Mouse (Mus musculus) midbrain, postnatal 0 days (tissue): ENCODE results near the gene Xpr1. TPM values are rescaled to one million over a fixed set of nuclear protein-coding genes. Genes with fewer than 3 reads are reported as not detected.
A peak's percentile ranks its signal among the peaks of the same experiment; 100 is the strongest.

Source experiments
- ATAC-seq: fragments of 200-750 bp; cut with Nextera tagmentation; 2 replicates; pipeline ENCODE4 v1.8.0; 2017; ENCODE audit warnings: moderate number of reproducible peaks, mild to moderate bottlenecking, moderate TSS enrichment, moderate library complexity; ENCODE audit not compliant: low FRiP score
- DNase-seq: peaks from one replicate; pipeline ENCODE4 v3.0.0-alpha.2; 2015; ENCODE audit warnings: low spot score
- H3K27ac ChIP-seq: fragments of 300-500 bp; sonication (generic); 2 replicates; pipeline ENCODE4 v1.5.1; 2014; ENCODE audit warnings: low read depth, mild to moderate bottlenecking, low read length, mixed read lengths
- H3K27me3 ChIP-seq: fragments of 300-500 bp; sonication (generic); 2 replicates; pipeline ENCODE4 v1.6.1; 2014; ENCODE audit warnings: low read length, control low read depth, mixed read lengths; ENCODE audit not compliant: insufficient read depth
- H3K36me3 ChIP-seq: fragments of 300-500 bp; sonication (generic); 2 replicates; pipeline ENCODE4 v1.6.1; 2014; ENCODE audit warnings: low read length, control low read depth, mixed read lengths; ENCODE audit not compliant: insufficient read depth
- H3K4me1 ChIP-seq: fragments of 300-500 bp; sonication (generic); 2 replicates; pipeline ENCODE4 v1.6.1; 2014; ENCODE audit warnings: mild to moderate bottlenecking, control low read depth, antibody characterized with exemption, low read length, mixed read lengths; ENCODE audit not compliant: insufficient read depth
- H3K4me2 ChIP-seq: fragments of 300-500 bp; sonication (generic); 2 replicates; pipeline ENCODE4 v1.6.1; 2014; ENCODE audit warnings: low read depth, mild to moderate bottlenecking, low read length, mixed read lengths; ENCODE audit not compliant: poor library complexity, severe bottlenecking
- H3K4me3 ChIP-seq: fragments of 300-500 bp; sonication (generic); 2 replicates; pipeline ENCODE4 v1.5.1; 2014; ENCODE audit warnings: low read depth, mild to moderate bottlenecking, low read length, moderate library complexity
- H3K9ac ChIP-seq: fragments of 300-500 bp; sonication (generic); replicated peaks from 2 replicates; pipeline ENCODE4 v1.6.1; 2014; ENCODE audit warnings: mild to moderate bottlenecking, low read length, moderate library complexity, mixed read lengths; ENCODE audit not compliant: poor library complexity, severe bottlenecking
- H3K9me3 ChIP-seq: fragments of 300-500 bp; sonication (generic); 2 replicates; pipeline ENCODE4 v1.6.1; 2016; ENCODE audit warnings: low read length, control low read depth
- CTCF ChIP-seq: IDR thresholded peaks from 2 replicates; pipeline ENCODE4 v1.5.1; 2016; ENCODE audit warnings: antibody characterized with exemption, mild to moderate bottlenecking
- WGBS: fragments of 180-500 bp; shearing (Covaris S2); extraction: QIAGEN DNeasy Blood & Tissue Kit; methylation state at CpG from one replicate; pipeline ENCODE4 v1.1.7; 2014; 5-methylcytosine and 5-hydroxymethylcytosine counted together
- polyA plus RNA-seq: library from polyadenylated mRNA; unstranded; fragments of >200 nt; fragmentation: Nextera tagmentation; extraction: Ambion mirVana; gene quantifications from 2 replicates; pipeline ENCODE4 v1.2.1, GENCODE M21; 2015
- total RNA-seq: library from RNA; depleted of rRNA; stranded (reverse); fragments of >200 nt; gene quantifications from 2 replicates; pipeline ENCODE4 v1.2.3, GENCODE M21; 2014; rRNA removed

Gene Xpr1
- total RNA-seq (177 and 218 TPM in 2 replicates), polyA plus RNA-seq (29.5 and 38.3 TPM in 2 replicates)

- peak; percentile 15 for TF ChIP-seq CTCF
- H3K4me3 ChIP-seq: peak within 1 kb of the TSS; percentile 93
- peak within 1 kb of the TSS; percentile 86 for H3K27ac ChIP-seq
- DNase-seq: peak; percentile 96
- H3K4me1 ChIP-seq: no peaks in the 10 kb centered on the region
- H3K9me3 ChIP-seq: no peaks in the 10 kb centered on the region
- no peaks in the 10 kb centered on the region for H3K36me3 ChIP-seq
- ATAC-seq: peak; percentile 95
- WGBS: under 1% methylated on average over 66 of the region's 82 CpGs
- H3K4me2 ChIP-seq: peak within 1 kb of the TSS; percentile 50
- no peaks in the 10 kb centered on the region for H3K27me3 ChIP-seq
- H3K9ac ChIP-seq: peak within 1 kb of the TSS; percentile 83
Measured at GRCm38 (mm10) chr1:155416701-155417677, at the start of gene Xpr1. Gene Xpr1, minus strand, starts transcription at chr1:155417415.

GRCm38 (mm10) chr1:155463442-155463841 is 46.2 kb upstream of the Xpr1 start:
- ATAC-seq: no peak
- H3K4me3 ChIP-seq: no peak overlapping the region
- no peak for DNase-seq
- H3K4me2 ChIP-seq: no peak overlapping the region
- no peak overlapping the region for H3K9ac ChIP-seq
- H3K27me3 ChIP-seq: no peaks in the 10 kb centered on the region
- no peaks in the 10 kb centered on the region for H3K4me1 ChIP-seq
- no peaks in the 10 kb centered on the region for H3K36me3 ChIP-seq
- H3K9me3 ChIP-seq: no peaks in the 10 kb centered on the region
- WGBS: 61% methylated on average over 10 of the region's 10 CpGs
- no peak for TF ChIP-seq CTCF
- no peak overlapping the region for H3K27ac ChIP-seq

GRCm38 (mm10) chr1:155462582-155462981 is 45.4 kb upstream of the Xpr1 start:
- Histone ChIP-seq H3K27ac (no peak overlapping the region), H3K9me3 (no peaks in the 10 kb centered on the region), H3K4me2 (no peak overlapping the region), H3K4me3 (no peak overlapping the region), H3K9ac (no peak overlapping the region), H3K27me3 (no peaks in the 10 kb centered on the region), H3K36me3 (no peaks in the 10 kb centered on the region), H3K4me1 (no peaks in the 10 kb centered on the region)
- TF ChIP-seq CTCF: no peak
- 87% methylated on average over 5 of the region's 5 CpGs for WGBS
- ATAC-seq (no peak), DNase-seq (no peak)

- Histone ChIP-seq H3K36me3 (no peaks in the 10 kb centered on the region), H3K9ac (no peak overlapping the region), H3K27ac (no peak overlapping the region), H3K27me3 (no peaks in the 10 kb centered on the region), H3K4me3 (no peak overlapping the region), H3K9me3 (no peaks in the 10 kb centered on the region), H3K4me1 (no peaks in the 10 kb centered on the region), H3K4me2 (no peak overlapping the region)
- 89% methylated on average over 7 of the region's 7 CpGs for WGBS
- ATAC-seq (no peak), DNase-seq (no peak)
- TF ChIP-seq CTCF: peak; percentile 69
Measured at GRCm38 (mm10) chr1:155457532-155457931, 40.3 kb upstream of the Xpr1 start.

GRCm38 (mm10) chr1:155453180-155453579 is 36.0 kb upstream of the Xpr1 start:
- ATAC-seq (no peak), DNase-seq (no peak)
- no peaks in the 10 kb centered on the region for H3K36me3 ChIP-seq
- H3K27ac ChIP-seq: no peak overlapping the region
- peaks cover 4% of the 10 kb centered on the region; the same call in 1 of the 2 replicates for H3K4me1 ChIP-seq
- WGBS: 79% methylated on average over 8 of the region's 8 CpGs
- no peak overlapping the region for H3K4me2 ChIP-seq
- no peak overlapping the region for H3K9ac ChIP-seq
- no peaks in the 10 kb centered on the region for H3K27me3 ChIP-seq
- no peak for TF ChIP-seq CTCF
- H3K9me3 ChIP-seq: no peaks in the 10 kb centered on the region
- H3K4me3 ChIP-seq: no peak overlapping the region

GRCm38 (mm10) chr1:155448932-155449331 is 31.7 kb upstream of the Xpr1 start:
- Histone ChIP-seq H3K9me3 (no peaks in the 10 kb centered on the region), H3K27me3 (no peaks in the 10 kb centered on the region), H3K9ac (no peak overlapping the region), H3K4me2 (no peak overlapping the region), H3K4me1 (peaks cover 4% of the 10 kb centered on the region; the same call in 1 of the 2 replicates), H3K36me3 (no peaks in the 10 kb centered on the region), H3K4me3 (no peak overlapping the region), H3K27ac (peak overlapping the region; percentile 65)
- TF ChIP-seq CTCF: no peak
- WGBS: 45% methylated on average over 2 of the region's 2 CpGs
- peak; percentile 62 for DNase-seq
- no peak for ATAC-seq
